Mouse (Mus musculus) E14TG2a.4 (cell line): ENCODE measurements around the gene Arhgap27.

Experiments
- CTCF ChIP-seq: conservative IDR thresholded peaks from 2 replicates; pipeline ENCODE4 v1.5.1; 2014; ENCODE audit warnings: low read length
- NANOG ChIP-seq: IDR thresholded peaks from 2 replicates; pipeline ENCODE4 v1.6.1; 2014; ENCODE audit warnings: borderline replicate concordance, low read length, mixed read lengths
- POU5F1 ChIP-seq: IDR thresholded peaks from 2 replicates; pipeline ENCODE4 v1.6.1; 2014; ENCODE audit warnings: low read length, borderline replicate concordance

DNA sequence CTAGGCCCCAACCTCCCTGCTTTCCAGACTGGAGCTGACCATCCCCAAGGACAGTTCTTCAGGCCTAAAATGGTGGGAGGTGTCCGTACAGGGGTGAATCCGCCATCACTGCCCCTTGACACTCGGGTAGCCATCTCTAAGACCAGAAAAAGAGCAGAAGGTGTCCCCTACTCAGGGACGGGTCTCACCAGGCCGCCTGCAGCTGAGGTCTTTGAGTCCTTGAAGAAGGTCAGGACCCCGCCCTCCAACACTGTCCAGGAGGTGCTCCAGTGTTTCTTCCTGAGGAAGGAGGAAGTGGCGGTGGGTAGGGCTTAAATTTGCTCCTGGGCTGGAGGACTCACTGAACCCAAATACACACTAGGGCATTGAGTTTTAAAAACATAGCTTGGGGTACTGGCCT lies 25.4 kb downstream of the Arhgap27 start:
- no peak for TF ChIP-seq CTCF
- TF ChIP-seq POU5F1 = no peak
- TF ChIP-seq NANOG = no peak
